Mouse (Mus musculus) CH12.LX (cell line): ENCODE results near the gene Mmab. TPM values are rescaled to one million over a fixed set of nuclear protein-coding genes. Genes with fewer than 3 reads are reported as not detected.

ENCODE experiments used
- DNase-seq: peaks from one replicate; pipeline ENCODE4 v3.0.0-alpha.2; 2013; ENCODE audit errors: extremely low read depth
- H3K27ac ChIP-seq: 2 replicates; pipeline ENCODE4 v1.5.1; 2012; ENCODE audit warnings: low read depth, mild to moderate bottlenecking, control low read depth, moderate library complexity; ENCODE audit not compliant: insufficient read depth
- H3K27me3 ChIP-seq: replicated peaks from 2 replicates; pipeline ENCODE3; 2012; ENCODE audit warnings: inconsistent platforms
- H3K36me3 ChIP-seq, 2 experiments: replicated peaks in 1 of 2; 2 replicates each; pipeline versions ENCODE3 to v1.6.1; 2012; ENCODE audit warnings: inconsistent platforms in 1 of 2, low read length in 1 of 2, mild to moderate bottlenecking in 1 of 2, mixed read lengths in 1 of 2, moderate library complexity in 1 of 2; ENCODE audit not compliant: control insufficient read depth in 1 of 2, insufficient read depth in 1 of 2
- H3K4me1 ChIP-seq, 2 experiments: 2 replicates each; pipeline ENCODE4 v1.6.1; 2012; ENCODE audit warnings: inconsistent platforms in 1 of 2, moderate library complexity in 1 of 2; ENCODE audit not compliant: insufficient read depth in 2 of 2, control insufficient read depth in 1 of 2
- H3K4me2 ChIP-seq: 2 replicates; pipeline ENCODE4 v1.6.1; 2012; ENCODE audit warnings: low read depth, mild to moderate bottlenecking, control low read depth; ENCODE audit not compliant: poor library complexity, insufficient read depth, severe bottlenecking
- H3K4me3 ChIP-seq, 3 experiments: fragments of 150-350 bp in 1 of 3; sonication (generic) in 1 of 3; replicated peaks in 1 of 3; 2 replicates each; pipeline versions ENCODE3 to v1.5.1; 2011 to 2012; ENCODE audit warnings: low read depth in 2 of 3, low read length in 2 of 3, mild to moderate bottlenecking in 2 of 3, moderate library complexity in 2 of 3, control low read depth in 1 of 3, improper control_type of control experiment in 1 of 3, inconsistent platforms in 1 of 3, mixed read lengths in 1 of 3; ENCODE audit not compliant: poor library complexity in 1 of 3
- H3K79me2 ChIP-seq: replicated peaks from 2 replicates; pipeline ENCODE4 v1.6.1; 2012; ENCODE audit warnings: mild to moderate bottlenecking, moderate library complexity; ENCODE audit not compliant: control insufficient read depth, poor library complexity, insufficient read depth, severe bottlenecking; ENCODE audit errors: extremely low read depth
- H3K9ac ChIP-seq: 2 replicates; pipeline ENCODE4 v1.6.1; 2012; ENCODE audit warnings: low read depth, mild to moderate bottlenecking, control low read depth, moderate library complexity; ENCODE audit not compliant: insufficient read depth
- H3K9me3 ChIP-seq: replicated peaks from 2 replicates; pipeline ENCODE3; 2012; ENCODE audit warnings: low read length, inconsistent platforms, mixed read lengths
- CHD1 ChIP-seq: IDR thresholded peaks from 2 replicates; pipeline ENCODE4 v1.6.1; 2012; ENCODE audit warnings: low read depth, low read length, improper control_type of control experiment, inconsistent platforms
- ELF1 ChIP-seq: IDR thresholded peaks from 2 replicates; pipeline ENCODE4 v1.6.1; 2014; ENCODE audit warnings: low read depth, mild to moderate bottlenecking, inconsistent platforms, low read length, improper control_type of control experiment
- EP300 ChIP-seq: IDR thresholded peaks from 2 replicates; pipeline ENCODE4 v1.6.1; 2011; ENCODE audit warnings: low read length, improper control_type of control experiment
- ETS1 ChIP-seq: conservative IDR thresholded peaks from 2 replicates; pipeline ENCODE4 v1.6.1; 2012; ENCODE audit warnings: low read depth, mild to moderate bottlenecking, inconsistent platforms, low read length, improper control_type of control experiment, moderate library complexity
- GABPA ChIP-seq: IDR thresholded peaks from 2 replicates; pipeline ENCODE4 v1.6.1; 2012; ENCODE audit warnings: low read depth, low read length, improper control_type of control experiment, inconsistent platforms; ENCODE audit not compliant: insufficient replicate concordance
- HCFC1 ChIP-seq: IDR thresholded peaks from 2 replicates; pipeline ENCODE4 v1.6.1; 2012; ENCODE audit warnings: low read depth, mild to moderate bottlenecking, inconsistent platforms, low read length, improper control_type of control experiment
- JUN ChIP-seq: IDR thresholded peaks from 2 replicates; pipeline ENCODE4 v1.6.1; 2011; ENCODE audit warnings: low read depth, mild to moderate bottlenecking, low read length, improper control_type of control experiment, moderate library complexity; ENCODE audit not compliant: insufficient read depth
- MAX ChIP-seq: IDR thresholded peaks from 2 replicates; pipeline ENCODE4 v1.6.1; 2011; ENCODE audit warnings: low read length, improper control_type of control experiment
- MAZ ChIP-seq: IDR thresholded peaks from 2 replicates; pipeline ENCODE4 v1.6.1; 2012; ENCODE audit warnings: low read depth, mild to moderate bottlenecking, inconsistent platforms, low read length, improper control_type of control experiment, moderate library complexity
- POLR2AphosphoS2 ChIP-seq: IDR thresholded peaks from 2 replicates; pipeline ENCODE4 v1.6.1; 2011; ENCODE audit warnings: low read depth, low read length, improper control_type of control experiment
- SIN3A ChIP-seq: IDR thresholded peaks from 2 replicates; pipeline ENCODE4 v1.6.1; 2012; ENCODE audit warnings: low read length, improper control_type of control experiment, inconsistent platforms
- TBP ChIP-seq: conservative IDR thresholded peaks from 2 replicates; pipeline ENCODE4 v1.6.1; 2011; ENCODE audit warnings: low read depth, low read length, improper control_type of control experiment
- USF1 ChIP-seq: IDR thresholded peaks from 2 replicates; pipeline ENCODE4 v1.6.1; 2014; ENCODE audit warnings: low read depth, mild to moderate bottlenecking, inconsistent platforms, low read length, improper control_type of control experiment
- ZKSCAN1 ChIP-seq: IDR thresholded peaks from 2 replicates; pipeline ENCODE4 v1.6.1; 2012; ENCODE audit warnings: low read depth, inconsistent platforms, low read length, improper control_type of control experiment, borderline replicate concordance
- ZMIZ1 ChIP-seq: IDR thresholded peaks from 2 replicates; pipeline ENCODE4 v1.6.1; 2012; ENCODE audit warnings: low read depth, mild to moderate bottlenecking, inconsistent platforms, low read length, improper control_type of control experiment
- dilution Hi-C: fragments of 300-500 bp; cut with MboI; formaldehyde crosslinking; loops from 2 replicates; pipeline ENCODE4 v1.14.3; 2020; ENCODE audit warnings: low sequenced_read_pairs; ENCODE audit not compliant: extremely low pct_unique_long_range_greater_than_20kb, extremely low pct_ligation_motif_present
- in situ Hi-C: fragments of 300-500 bp; cut with MboI; formaldehyde crosslinking; loops from 3 replicates; pipeline ENCODE4 v1.14.3; 2019; ENCODE audit warnings: low sequenced_read_pairs, low pct_ligation_motif_present, low pct_unique_long_range_greater_than_20kb, mixed read lengths
- polyA plus RNA-seq: library from polyadenylated mRNA; unstranded; fragments of >175 nt; gene quantifications from 2 replicates; pipeline ENCODE4 v1.2.1, GENCODE M21; 2012; ENCODE audit warnings: low read depth; ENCODE audit not compliant: insufficient read length
- total RNA-seq, 2 experiments: library from RNA; depleted of rRNA; stranded (reverse); fragments of 300-350 nt in 1 of 2; fragments of >200 nt in 1 of 2; gene quantifications; 2 replicates each; pipeline ENCODE4 v1.2.3; 2012 to 2014

The Mmab gene
- total and polyA plus RNA-seq, 3 experiments = 9.3 to 14.4 (median 10.9) TPM

DNA sequence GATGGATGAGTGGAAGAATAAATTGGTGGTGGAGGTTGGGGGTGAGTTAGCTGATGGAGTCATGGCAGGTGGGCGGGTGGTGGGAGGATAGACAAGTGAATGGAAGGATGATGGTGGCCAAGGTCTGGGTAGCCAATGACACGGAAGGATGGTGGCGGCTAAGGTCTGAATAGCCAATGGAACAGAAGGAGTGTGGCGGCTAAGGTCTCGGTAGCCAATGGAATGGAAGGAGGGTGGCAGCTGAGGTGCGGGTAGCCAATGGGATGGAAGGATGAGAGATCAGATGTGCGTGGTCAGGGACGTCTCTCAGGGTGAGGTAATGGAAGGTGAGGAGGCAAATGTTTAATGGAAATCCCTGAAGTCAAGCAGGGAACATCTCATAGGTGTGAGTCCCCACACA, 46.4 kb upstream of the Mmab start:
- Histone ChIP-seq H3K4me2 (no peak overlapping the region), H3K27ac (no peak overlapping the region), H3K9me3 (peaks cover 13% of the 10 kb centered on the region), H3K27me3 (peaks cover 30% of the 10 kb centered on the region), H3K4me3 (no peak overlapping the region), H3K79me2 (no peaks in the 10 kb centered on the region), H3K36me3 (no peaks in the 10 kb centered on the region), H3K9ac (no peak overlapping the region), H3K4me1 (no peaks in the 10 kb centered on the region; a peak in 1 of 4 replicates)
- TF ChIP-seq POLR2AphosphoS2 = no peak
- dilution Hi-C loops (no loop called here), in situ Hi-C loops (no loop called here)
- no peak for DNase-seq

GRCm38 (mm10) chr5:114489570-114489969, 45.7 kb upstream of the Mmab start:
- no peak for TF ChIP-seq ZKSCAN1
- no peak for TF ChIP-seq POLR2AphosphoS2
- TF ChIP-seq JUN = no peak
- TF ChIP-seq EP300 = no peak
- TF ChIP-seq GABPA = no peak
- no peak for TF ChIP-seq ZMIZ1
- no peak for TF ChIP-seq MAZ
- TF ChIP-seq TBP = no peak
- TF ChIP-seq HCFC1 = no peak
- no peak for TF ChIP-seq ETS1
- no peak for TF ChIP-seq ELF1
- no peak for TF ChIP-seq SIN3A
- TF ChIP-seq USF1 = no peak
- in situ Hi-C loops = loop anchor here (10.0 kb wide), 1 partner anchor 125 kb away; no protein-coding TSS in a partner anchor
- H3K27me3 ChIP-seq = peaks cover 30% of the 10 kb centered on the region

GRCm38 (mm10) chr5:114485685-114486084, 41.8 kb upstream of the Mmab start:
- Histone ChIP-seq H3K9ac (no peak overlapping the region), H3K36me3 (no peaks in the 10 kb centered on the region), H3K9me3 (peaks cover 8% of the 10 kb centered on the region), H3K27me3 (peaks cover 26% of the 10 kb centered on the region), H3K79me2 (no peaks in the 10 kb centered on the region), H3K4me3 (no peak overlapping the region), H3K4me2 (no peak overlapping the region), H3K4me1 (peaks cover 7 to 15% of the 10 kb centered on the region in 2 experiments), H3K27ac (no peak overlapping the region)
- in situ Hi-C loops (loop anchor here (10.0 kb wide), 1 partner anchor 129 kb away; no protein-coding TSS in a partner anchor), dilution Hi-C loops (no loop called here)
- TF ChIP-seq MAX (no peak), CHD1 (no peak)
- no peak for DNase-seq

More at GRCm38 (mm10) chr5:114489570-114489969, 45.7 kb upstream of the Mmab start:
- Histone ChIP-seq H3K36me3 (no peaks in the 10 kb centered on the region), H3K79me2 (no peaks in the 10 kb centered on the region), H3K4me1 (no peaks in the 10 kb centered on the region; a peak in 1 of 4 replicates), H3K27ac (no peak overlapping the region), H3K9ac (no peak overlapping the region), H3K4me2 (no peak overlapping the region), H3K4me3 (no peak overlapping the region), H3K9me3 (peaks cover 13% of the 10 kb centered on the region)
- no peak for DNase-seq
- dilution Hi-C loops = no loop called here
